Mouse (Mus musculus) midbrain, embryonic 15.5 days (tissue): Measurements from ENCODE around the gene Tulp4. TPM values are rescaled to one million over a fixed set of nuclear protein-coding genes. Genes with fewer than 3 reads are reported as not detected.

Experiments
- ATAC-seq: fragments of 200-750 bp; cut with Nextera tagmentation; replicated peaks from 2 replicates; pipeline ENCODE4 v1.8.0; 2017; ENCODE audit warnings: moderate TSS enrichment
- H3K27ac ChIP-seq: fragments of 300-500 bp; sonication (generic); 2 replicates; pipeline ENCODE4 v1.5.1; 2015; ENCODE audit warnings: mild to moderate bottlenecking, inconsistent platforms
- H3K27me3 ChIP-seq: fragments of 300-500 bp; sonication (generic); replicated peaks from 2 replicates; pipeline ENCODE4 v1.6.1; 2015; ENCODE audit warnings: inconsistent platforms
- H3K36me3 ChIP-seq: fragments of 300-500 bp; sonication (generic); replicated peaks from 2 replicates; pipeline ENCODE4 v1.6.1; 2015; ENCODE audit warnings: inconsistent platforms
- H3K4me1 ChIP-seq: fragments of 300-500 bp; sonication (generic); 2 replicates; pipeline ENCODE4 v1.6.1; 2015; ENCODE audit warnings: inconsistent platforms
- H3K4me2 ChIP-seq: fragments of 300-500 bp; sonication (generic); 2 replicates; pipeline ENCODE4 v1.6.1; 2015; ENCODE audit warnings: inconsistent platforms, mild to moderate bottlenecking, moderate library complexity
- H3K4me3 ChIP-seq: fragments of 300-500 bp; sonication (generic); 2 replicates; pipeline ENCODE4 v1.5.1; 2015; ENCODE audit warnings: mild to moderate bottlenecking, inconsistent platforms
- H3K9ac ChIP-seq: fragments of 300-500 bp; sonication (generic); 2 replicates; pipeline ENCODE4 v1.6.1; 2015; ENCODE audit warnings: mild to moderate bottlenecking, inconsistent platforms
- H3K9me3 ChIP-seq: fragments of 300-500 bp; sonication (generic); 2 replicates; pipeline ENCODE4 v1.6.1; 2016; ENCODE audit warnings: inconsistent platforms
- WGBS: fragments of 180-500 bp; shearing (Covaris S2); methylation state at CpG from one replicate; pipeline ENCODE4 v1.1.7; 2015; ENCODE audit warnings: mixed read lengths; 5-methylcytosine and 5-hydroxymethylcytosine counted together
- polyA plus RNA-seq: library from polyadenylated mRNA; unstranded; fragments of >200 nt; fragmentation: Nextera tagmentation; extraction: Ambion mirVana; gene quantifications from 2 replicates; pipeline ENCODE4 v1.2.1, GENCODE M21; 2015

Tulp4 gene
- polyA plus RNA-seq, 1 experiment from 2014 or later: 164 TPM

DNA sequence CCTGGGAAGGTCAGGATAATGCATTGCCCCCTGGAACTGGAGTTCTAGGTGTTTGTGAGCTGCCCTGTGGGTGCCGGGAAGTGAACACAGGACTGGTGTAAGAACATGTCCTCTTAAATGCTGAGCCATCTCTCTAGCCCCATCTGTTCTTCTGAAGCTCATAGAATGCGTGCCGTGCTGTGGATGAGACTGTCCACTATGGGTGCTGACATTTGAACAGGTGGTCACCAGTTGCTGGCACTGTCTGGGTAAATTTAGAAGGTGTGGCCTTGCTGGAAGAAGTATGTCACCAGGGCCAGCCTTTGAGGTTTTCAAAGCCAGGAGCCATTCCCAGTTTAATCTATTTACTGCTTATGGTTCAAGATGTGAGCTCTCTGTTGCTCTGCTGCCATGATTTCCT, 4.0 kb upstream of the Tulp4 start:
- whole genome bisulfite sequencing: 94% methylated on average over 3 of the region's 3 CpGs
- Histone ChIP-seq H3K36me3 (no peaks in the 10 kb centered on the region), H3K4me3 (no peak overlapping the region), H3K9me3 (no peaks in the 10 kb centered on the region), H3K4me2 (no peak overlapping the region), H3K27ac (no peak overlapping the region), H3K4me1 (peaks cover 7% of the 10 kb centered on the region; the same call in 1 of the 2 replicates), H3K9ac (no peak overlapping the region), H3K27me3 (0 out of 2 replicates have a peak, but pooled peaks cover 2% of the 10 kb centered on the region)
- no peak for ATAC-seq

DNA sequence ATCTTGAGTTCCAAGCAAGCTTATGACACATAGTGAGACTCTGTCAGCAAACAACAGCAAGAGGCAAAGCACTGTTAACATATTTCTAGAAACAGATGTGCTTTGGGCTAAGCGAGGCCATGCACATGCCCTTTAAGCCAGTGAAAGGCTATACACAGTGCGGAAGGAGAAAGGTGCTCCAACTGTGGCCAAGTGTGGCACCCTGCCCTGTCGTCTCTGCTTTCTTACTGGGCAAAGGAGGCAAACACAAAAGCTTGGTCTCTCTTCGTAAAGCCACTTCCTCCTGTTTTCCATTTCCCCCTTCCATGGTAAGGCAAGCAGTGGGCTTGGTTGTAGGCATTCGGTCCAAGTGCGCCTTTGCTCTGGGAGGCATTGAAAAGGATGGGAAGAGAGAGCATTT, 2.7 kb upstream of the Tulp4 start:
- Histone ChIP-seq H3K4me1 (peaks cover 14% of the 10 kb centered on the region), H3K27ac (no peak overlapping the region), H3K9ac (no peak overlapping the region), H3K4me3 (no peak overlapping the region), H3K27me3 (0 out of 2 replicates have a peak, but pooled peaks cover 2% of the 10 kb centered on the region), H3K4me2 (no peak overlapping the region), H3K9me3 (no peaks in the 10 kb centered on the region), H3K36me3 (no peaks in the 10 kb centered on the region)
- WGBS: 79% methylated on average over 6 of the region's 6 CpGs
- no peak for ATAC-seq

- no peaks in the 10 kb centered on the region for H3K9me3 ChIP-seq
- H3K4me3 ChIP-seq: peak overlapping the region; percentile 70
- peaks cover 28% of the 10 kb centered on the region for H3K4me1 ChIP-seq
- H3K9ac ChIP-seq: peak overlapping the region; percentile 89
- ATAC-seq: 0 out of 2 replicates have a peak, but pooled peaks have one; percentile 10
- H3K4me2 ChIP-seq: peak overlapping the region; percentile 82
- 0 out of 2 replicates have a peak, but pooled peaks cover 2% of the 10 kb centered on the region for H3K27me3 ChIP-seq
- 0% methylated on average over 39 of the region's 50 CpGs for WGBS
- no peaks in the 10 kb centered on the region for H3K36me3 ChIP-seq
- H3K27ac ChIP-seq: peak overlapping the region; percentile 99
These were observed 871 bp downstream of the Tulp4 start for GRCm38 (mm10) chr17:6107015-6107601.

GRCm38 (mm10) chr17:6108175-6108574, 1.9 kb downstream of the Tulp4 start:
- Histone ChIP-seq H3K27ac (peak overlapping the region; percentile 99; the same call in 1 of the 2 replicates), H3K27me3 (no peaks in the 10 kb centered on the region)
- ATAC-seq: no peak

GRCm38 (mm10) chr17:6110956-6111355, 4.7 kb downstream of the Tulp4 start:
- Histone ChIP-seq H3K9ac (no peak overlapping the region), H3K27me3 (no peaks in the 10 kb centered on the region), H3K36me3 (no peaks in the 10 kb centered on the region), H3K9me3 (no peaks in the 10 kb centered on the region), H3K4me1 (peaks cover 21% of the 10 kb centered on the region), H3K4me2 (no peak overlapping the region), H3K4me3 (no peak overlapping the region), H3K27ac (no peak overlapping the region)
- WGBS: 86% methylated on average over 3 of the region's 3 CpGs
- ATAC-seq: no peak

More at GRCm38 (mm10) chr17:6108175-6108574, 1.9 kb downstream of the Tulp4 start:
- no peaks in the 10 kb centered on the region for H3K36me3 ChIP-seq
- peak overlapping the region; percentile 82 for H3K4me2 ChIP-seq
- peak overlapping the region; percentile 70 for H3K4me3 ChIP-seq
- H3K9ac ChIP-seq: peak overlapping the region; percentile 89
- no peaks in the 10 kb centered on the region for H3K9me3 ChIP-seq
- 34% methylated on average over 7 of the region's 7 CpGs for WGBS
- peaks cover 28% of the 10 kb centered on the region for H3K4me1 ChIP-seq

DNA sequence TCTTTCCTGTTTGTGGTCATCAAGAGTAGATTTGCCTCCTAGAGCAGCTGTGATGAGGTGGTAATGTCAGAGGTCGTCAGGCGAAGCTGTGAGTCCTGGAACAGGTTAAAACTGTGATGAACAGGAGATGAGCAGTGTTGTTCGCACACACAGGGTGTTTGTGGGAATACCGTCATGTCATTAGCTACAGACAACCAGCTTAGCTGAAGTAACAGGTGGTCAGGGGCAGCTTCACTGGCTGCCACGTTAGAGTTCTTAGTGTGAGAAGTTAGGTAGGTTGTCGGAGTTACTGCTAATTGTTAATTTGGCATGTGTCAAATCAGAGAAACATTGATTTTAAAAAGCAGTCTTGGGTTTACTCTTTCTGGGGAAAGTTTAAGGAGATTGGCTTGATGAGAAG, 7.4 kb downstream of the Tulp4 start:
- H3K9me3 ChIP-seq: no peaks in the 10 kb centered on the region
- H3K4me1 ChIP-seq: peaks cover 23% of the 10 kb centered on the region
- 88% methylated on average over 6 of the region's 6 CpGs for WGBS
- no peak overlapping the region for H3K4me2 ChIP-seq
- no peak overlapping the region for H3K9ac ChIP-seq
- no peak for ATAC-seq
- no peak overlapping the region for H3K4me3 ChIP-seq
- H3K27ac ChIP-seq: no peak overlapping the region
- no peaks in the 10 kb centered on the region for H3K36me3 ChIP-seq
- no peaks in the 10 kb centered on the region for H3K27me3 ChIP-seq

DNA sequence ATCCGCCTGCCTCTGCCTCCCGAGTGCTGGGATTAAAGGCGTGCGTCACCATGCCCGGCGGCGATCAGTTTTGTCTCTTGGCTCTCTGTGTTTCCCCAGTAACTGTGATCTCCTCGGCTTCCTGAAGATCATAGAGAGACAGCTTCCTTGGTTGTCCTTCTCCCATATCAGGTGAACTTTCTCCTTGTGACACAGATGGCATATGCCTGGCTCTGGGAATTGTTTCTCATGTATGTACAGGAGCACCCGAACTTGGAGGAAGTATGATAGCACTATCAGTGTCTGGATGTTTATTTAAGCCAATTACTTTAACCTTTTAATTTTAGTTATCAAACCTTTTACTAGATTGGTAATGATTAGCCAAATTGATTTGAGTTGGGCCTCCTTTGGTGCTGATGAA, 8.8 kb downstream of the Tulp4 start:
- Histone ChIP-seq H3K27me3 (no peaks in the 10 kb centered on the region), H3K9ac (no peak overlapping the region), H3K36me3 (no peaks in the 10 kb centered on the region), H3K4me1 (peaks cover 13% of the 10 kb centered on the region; the same call in 1 of the 2 replicates), H3K4me3 (no peak overlapping the region), H3K27ac (no peak overlapping the region), H3K4me2 (no peak overlapping the region), H3K9me3 (no peaks in the 10 kb centered on the region)
- no peak for ATAC-seq
- 99% methylated on average over 9 of the region's 9 CpGs for WGBS

GRCm38 (mm10) chr17:6117148-6117725, 11.0 kb downstream of the Tulp4 start:
- H3K27me3 ChIP-seq: no peaks in the 10 kb centered on the region
- H3K36me3 ChIP-seq: peaks cover 4% of the 10 kb centered on the region
- H3K4me1 ChIP-seq: peaks cover 13% of the 10 kb centered on the region; the same call in 1 of the 2 replicates
- H3K27ac ChIP-seq: no peak overlapping the region
- H3K9me3 ChIP-seq: no peaks in the 10 kb centered on the region
- WGBS: 77% methylated on average over 4 of the region's 4 CpGs
- no peak overlapping the region for H3K9ac ChIP-seq
- ATAC-seq: no peak
- H3K4me3 ChIP-seq: no peak overlapping the region
- no peak overlapping the region for H3K4me2 ChIP-seq

- H3K9ac ChIP-seq: no peak overlapping the region
- H3K4me3 ChIP-seq: no peak overlapping the region
- no peaks in the 10 kb centered on the region for H3K27me3 ChIP-seq
- H3K4me1 ChIP-seq: peaks cover 13% of the 10 kb centered on the region; the same call in 1 of the 2 replicates
- WGBS: 90% methylated on average over 3 of the region's 3 CpGs
- no peak overlapping the region for H3K4me2 ChIP-seq
- H3K9me3 ChIP-seq: no peaks in the 10 kb centered on the region
- peaks cover 10% of the 10 kb centered on the region for H3K36me3 ChIP-seq
- no peak for ATAC-seq
- H3K27ac ChIP-seq: 0 out of 2 replicates have a peak overlapping the region, but pooled peaks have one; percentile 29
These were observed 11.7 kb downstream of the Tulp4 start for GRCm38 (mm10) chr17:6117917-6118316.

- Histone ChIP-seq H3K9ac (no peak overlapping the region), H3K4me2 (no peak overlapping the region), H3K4me3 (no peak overlapping the region), H3K9me3 (no peaks in the 10 kb centered on the region), H3K4me1 (peaks cover 13% of the 10 kb centered on the region; the same call in 1 of the 2 replicates), H3K27me3 (no peaks in the 10 kb centered on the region), H3K27ac (no peak overlapping the region), H3K36me3 (peaks cover 10% of the 10 kb centered on the region)
- WGBS: 84% methylated on average over 4 of the region's 4 CpGs
- ATAC-seq: no peak
These were observed 12.6 kb downstream of the Tulp4 start for GRCm38 (mm10) chr17:6118861-6119260.

GRCm38 (mm10) chr17:6123776-6124175, 17.5 kb downstream of the Tulp4 start:
- peaks cover 10% of the 10 kb centered on the region for H3K36me3 ChIP-seq
- ATAC-seq: no peak
- H3K4me1 ChIP-seq: peaks cover 2% of the 10 kb centered on the region; the same call in 1 of the 2 replicates
- H3K9ac ChIP-seq: no peak overlapping the region
- no peak overlapping the region for H3K4me2 ChIP-seq
- H3K27ac ChIP-seq: no peak overlapping the region
- no peaks in the 10 kb centered on the region for H3K27me3 ChIP-seq
- no peaks in the 10 kb centered on the region for H3K9me3 ChIP-seq
- WGBS: 74% methylated on average over 4 of the region's 4 CpGs
- H3K4me3 ChIP-seq: no peak overlapping the region

DNA sequence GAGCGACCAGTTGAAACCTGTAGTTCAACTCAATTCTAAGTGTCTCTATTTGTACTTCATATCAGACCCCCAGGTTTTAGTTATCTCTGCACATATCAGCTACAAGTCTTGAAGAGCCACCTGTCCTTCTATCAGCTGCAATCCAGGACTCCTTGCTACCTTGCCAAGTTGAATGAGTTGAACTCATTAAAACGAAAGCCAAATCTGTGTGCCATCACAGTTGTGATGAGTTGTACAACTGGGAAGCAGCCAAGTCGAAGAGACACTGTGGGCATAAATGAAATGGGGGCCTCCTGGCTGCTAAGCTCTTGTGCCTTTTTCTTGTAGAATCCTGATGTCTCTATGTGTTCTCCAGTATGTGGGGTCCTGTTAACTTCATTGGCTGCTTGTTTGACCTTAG, 19.2 kb downstream of the Tulp4 start:
- H3K4me2 ChIP-seq: no peak overlapping the region
- H3K9ac ChIP-seq: no peak overlapping the region
- peaks cover 10% of the 10 kb centered on the region for H3K36me3 ChIP-seq
- H3K27me3 ChIP-seq: no peaks in the 10 kb centered on the region
- no peak overlapping the region for H3K4me3 ChIP-seq
- 94% methylated on average over 3 of the region's 3 CpGs for WGBS
- no peaks in the 10 kb centered on the region for H3K4me1 ChIP-seq
- no peaks in the 10 kb centered on the region for H3K9me3 ChIP-seq
- no peak overlapping the region for H3K27ac ChIP-seq
- ATAC-seq: no peak

GRCm38 (mm10) chr17:6128039-6128438, 21.8 kb downstream of the Tulp4 start:
- H3K9ac ChIP-seq: no peak overlapping the region
- H3K4me1 ChIP-seq: no peaks in the 10 kb centered on the region
- ATAC-seq: no peak
- no peaks in the 10 kb centered on the region for H3K27me3 ChIP-seq
- H3K9me3 ChIP-seq: no peaks in the 10 kb centered on the region
- H3K4me2 ChIP-seq: no peak overlapping the region
- H3K4me3 ChIP-seq: no peak overlapping the region
- 60% methylated on average over 3 of the region's 3 CpGs for WGBS
- no peaks in the 10 kb centered on the region; the same call in 1 of the 2 replicates for H3K36me3 ChIP-seq
- H3K27ac ChIP-seq: no peak overlapping the region
